Mouse (Mus musculus): Measurements from ENCODE around the gene Slc28a1.

DNA sequence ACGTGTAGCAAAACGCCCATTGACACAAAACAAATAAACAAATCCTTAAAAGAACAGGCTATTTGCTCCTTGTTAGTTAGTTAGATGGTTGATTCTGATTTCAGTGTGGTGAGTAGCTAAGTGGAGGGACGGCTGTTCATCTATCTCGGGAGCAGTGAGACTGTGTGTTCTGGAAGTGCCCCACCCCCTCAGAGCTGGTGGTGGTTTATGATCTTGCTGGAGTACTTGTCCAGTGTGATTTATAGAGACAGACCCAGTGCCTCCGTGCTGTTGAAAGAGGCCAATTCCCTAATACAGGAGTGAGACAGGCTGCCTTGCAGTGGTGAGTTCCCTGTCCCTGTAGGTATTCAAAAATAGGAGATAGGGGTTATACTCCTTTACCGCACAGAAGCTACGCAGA is 44.3 kb downstream of the Slc28a1 start:
- TF ChIP-seq TAL1 (IDR thresholded peaks at IDR 0.05; ENCODE audit: low read length) (no peak), USF1 (IDR thresholded peaks at IDR 0.05; ENCODE audit: low read depth, low read length) (no peak), POLR2AphosphoS5 (IDR thresholded peaks at IDR 0.05; ENCODE audit: borderline replicate concordance, low read depth, low read length) (no peak), CTCF (IDR thresholded peaks at IDR 0.05 in 2 of 3, conservative IDR thresholded peaks at IDR 0.05 in 1 of 3; ENCODE audit: control insufficient read depth in 1 of 3, insufficient read depth in 1 of 3, low read depth in 2 of 3, low read length in 3 of 3, poor library complexity in 1 of 3, severe bottlenecking in 1 of 3) (no peak), MAX (IDR thresholded peaks at IDR 0.05; ENCODE audit: low read length) (no peak), ZNF384 (IDR thresholded peaks at IDR 0.05; ENCODE audit: low read depth, low read length) (no peak), BHLHE40 (IDR thresholded peaks at IDR 0.05; ENCODE audit: borderline replicate concordance, low read depth, low read length) (no peak), USF2 (IDR thresholded peaks at IDR 0.05; ENCODE audit: borderline replicate concordance in 1 of 2, insufficient read depth in 1 of 2, low read depth in 1 of 2, low read length in 2 of 2) (no peak), EP300 (IDR thresholded peaks at IDR 0.05; ENCODE audit: low read depth in 1 of 2, low read length in 2 of 2) (no peak), POLR2A (IDR thresholded peaks at IDR 0.05; ENCODE audit: control insufficient read depth in 1 of 2, insufficient read depth in 1 of 2, low read depth in 1 of 2, low read length in 2 of 2, poor library complexity in 1 of 2) (no peak), RCOR1 (IDR thresholded peaks at IDR 0.05; ENCODE audit: low read depth, low read length) (no peak), MXI1 (IDR thresholded peaks at IDR 0.05; ENCODE audit: low read depth, low read length) (no peak)

Measured in MEL (cell line).